Mouse (Mus musculus) frontal cortex, postnatal 25 days (tissue): Measurements from ENCODE around the gene Abcc9.

Source experiments
- DNase-seq, 2 experiments: peaks; one replicate each; pipeline ENCODE4 v3.0.0; 2022; ENCODE audit warnings: low spot score in 2 of 2

Abcc9 gene

DNA sequence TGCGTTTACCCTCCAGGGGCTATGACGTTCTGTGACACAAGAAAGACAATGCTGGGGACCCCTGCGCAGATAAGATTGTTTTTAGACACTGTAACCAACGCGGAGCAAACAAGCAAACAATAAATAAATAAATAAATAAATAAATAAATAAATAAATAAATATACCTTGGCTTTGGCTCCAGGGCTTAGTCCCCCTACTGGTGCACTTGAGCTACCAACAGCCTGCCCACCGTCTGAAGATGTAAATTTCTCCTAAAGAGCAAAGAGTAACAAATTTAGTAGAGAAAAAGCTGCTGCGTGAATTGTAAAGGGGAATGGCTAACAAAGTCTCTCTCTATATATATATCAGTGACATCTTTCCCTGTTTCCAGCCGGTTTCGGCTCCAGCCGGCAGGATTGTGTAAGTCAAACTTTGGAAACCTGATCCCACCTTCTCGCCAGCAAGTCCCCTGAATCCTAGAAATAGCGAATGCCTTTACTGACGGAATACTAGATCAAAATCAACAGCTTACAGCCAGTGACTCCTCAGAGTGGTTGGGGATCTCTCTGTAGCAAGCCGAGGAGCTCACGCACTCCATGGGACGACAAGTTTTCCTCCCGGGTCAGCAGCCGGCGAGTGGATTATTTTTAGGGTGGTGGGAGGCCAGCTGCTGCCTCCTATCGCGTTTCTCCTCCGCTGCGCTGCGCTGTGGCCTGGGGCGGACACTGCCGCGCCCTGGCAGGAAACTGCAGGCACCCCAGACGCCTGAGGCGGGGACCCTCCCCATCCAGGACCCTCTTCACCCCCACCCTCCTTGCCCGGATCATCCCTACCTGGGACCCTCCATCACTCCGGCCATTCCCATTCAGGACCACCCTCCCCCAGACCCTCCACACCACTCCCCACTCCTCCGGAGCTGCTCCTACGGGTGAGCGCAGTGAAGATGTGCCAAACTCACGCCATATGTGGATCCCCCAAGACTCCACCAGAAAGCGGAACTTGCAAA, at the start of gene Abcc9:
Gene Abcc9 (minus strand): TSS at position 664 of the 986 bp plus-strand sequence.
- no peak for DNase-seq

DNA sequence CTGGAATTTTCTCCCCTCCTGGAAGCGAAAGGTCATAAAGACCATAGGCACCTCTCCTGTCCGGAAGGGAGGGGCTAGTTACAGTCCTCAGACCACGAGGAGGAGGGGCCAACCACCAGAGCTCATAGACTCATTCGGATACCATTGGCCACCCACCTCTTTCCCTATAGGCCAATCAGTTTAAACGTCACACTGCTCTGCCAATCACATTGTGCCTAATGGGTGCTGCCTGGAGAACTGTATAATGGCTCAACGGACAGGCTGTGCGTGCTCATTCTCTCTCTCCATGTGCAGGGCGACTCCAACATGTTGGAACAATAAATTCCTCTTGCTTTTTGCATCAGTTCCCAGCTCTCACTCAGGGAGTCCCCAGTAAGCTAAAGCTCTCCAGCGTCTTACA, 49.2 kb upstream of the Abcc9 start:
- no peak for DNase-seq

DNA sequence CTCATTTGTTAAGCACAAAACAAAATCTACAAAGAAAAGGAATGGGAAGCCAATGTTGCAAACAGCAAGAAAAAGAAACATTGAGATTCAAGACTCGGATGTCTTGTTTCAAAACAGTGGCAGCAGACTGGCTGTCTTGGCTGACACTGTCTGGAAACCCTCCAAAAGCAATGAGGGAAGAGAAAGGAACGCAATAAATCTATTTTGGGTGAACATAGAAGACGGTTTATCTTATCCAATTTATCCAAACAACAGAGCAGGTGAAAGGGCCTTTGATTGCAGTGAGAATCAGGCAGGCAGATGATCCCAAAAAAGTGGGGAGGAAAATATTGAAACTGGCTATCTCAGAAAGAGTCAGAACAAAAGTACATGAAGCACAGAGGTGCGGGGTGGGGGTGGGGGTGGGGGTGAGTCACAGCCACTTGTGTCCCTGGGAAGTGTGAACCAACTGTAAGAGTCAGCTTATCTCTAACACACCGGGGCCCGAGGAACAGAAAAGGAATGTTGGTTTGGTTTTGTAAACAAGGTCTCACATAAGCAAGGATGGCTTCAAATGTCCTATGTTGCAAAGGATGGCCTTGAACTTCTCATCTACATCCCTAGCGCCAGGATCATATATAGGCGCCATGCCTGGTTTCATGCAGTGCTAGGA, 46.1 kb upstream of the Abcc9 start:
- no peak for DNase-seq

DNA sequence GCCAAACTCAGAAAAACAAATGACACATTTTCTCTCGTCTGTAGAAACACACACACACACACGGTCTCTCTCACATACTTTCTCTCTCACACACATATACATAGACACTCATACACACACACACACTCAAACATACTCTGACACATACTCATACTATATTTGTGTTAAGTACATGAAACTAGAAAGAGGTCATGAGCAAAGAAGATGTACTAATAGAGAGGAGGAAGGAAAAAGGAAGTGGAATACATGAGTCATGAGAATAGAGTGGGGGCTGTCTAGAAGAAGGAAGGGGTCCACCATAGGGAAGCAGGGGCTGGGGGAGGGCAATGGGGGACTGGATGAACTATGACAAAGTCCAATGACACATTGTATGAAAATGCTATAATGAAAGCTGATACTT, 45.0 kb upstream of the Abcc9 start:
- DNase-seq: no peak

DNA sequence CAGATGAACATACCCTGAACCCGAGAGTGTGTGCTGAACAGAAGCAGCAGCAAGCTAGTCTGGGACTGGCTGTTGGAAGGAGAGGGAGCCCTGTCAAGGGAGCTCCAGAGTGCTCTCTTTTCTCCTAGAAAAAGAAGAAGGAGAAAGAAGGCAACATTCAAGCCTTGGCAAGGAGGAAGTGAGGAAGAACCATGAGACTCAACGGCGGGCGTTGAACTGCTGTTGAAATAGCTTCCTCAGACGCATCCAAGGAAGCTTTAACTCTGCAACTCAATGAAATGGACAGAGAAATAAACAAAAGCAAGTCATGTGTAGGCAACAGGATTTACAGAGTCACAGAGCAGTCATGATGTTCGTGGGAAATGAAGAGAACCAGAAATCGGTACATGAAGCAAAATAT, 44.6 kb upstream of the Abcc9 start:
- DNase-seq: no peak

DNA sequence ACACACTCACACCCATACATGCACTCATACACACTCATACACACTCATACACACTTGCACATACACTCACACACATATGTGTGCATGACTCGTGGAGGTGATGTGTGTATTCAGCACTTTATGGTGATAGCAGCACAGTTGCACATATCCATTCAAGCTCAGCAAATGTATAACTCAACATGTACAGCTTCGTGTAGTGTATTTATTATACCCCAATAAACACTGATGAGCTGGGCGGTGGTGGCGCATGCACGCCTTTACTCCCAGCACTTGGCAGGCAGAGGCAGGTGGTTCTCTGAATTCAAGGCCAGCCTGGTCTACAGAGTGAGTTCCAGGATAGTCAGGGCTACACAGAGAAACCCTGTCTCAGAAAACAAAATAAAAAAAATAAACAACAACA, 43.4 kb upstream of the Abcc9 start:
- DNase-seq: no peak

DNA sequence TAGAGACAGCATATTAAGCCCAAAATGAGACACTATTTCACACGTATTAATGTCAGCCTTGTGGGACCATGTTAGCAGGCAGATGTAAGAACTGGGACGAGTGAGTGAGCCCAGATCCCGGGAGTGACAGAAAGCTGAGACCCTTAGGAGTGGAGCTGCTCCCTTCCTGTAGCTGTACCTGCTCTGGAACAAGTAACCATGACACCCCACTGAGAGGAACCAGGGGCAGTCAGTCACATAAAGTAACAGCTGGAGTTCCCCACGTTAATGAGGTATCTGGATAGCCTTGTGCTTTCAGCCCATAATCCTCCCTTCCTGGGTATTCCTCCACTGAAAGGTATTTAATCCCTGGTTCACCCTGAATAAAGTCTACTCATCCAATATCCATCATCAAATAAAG, 41.1 kb upstream of the Abcc9 start:
- no peak for DNase-seq

DNA sequence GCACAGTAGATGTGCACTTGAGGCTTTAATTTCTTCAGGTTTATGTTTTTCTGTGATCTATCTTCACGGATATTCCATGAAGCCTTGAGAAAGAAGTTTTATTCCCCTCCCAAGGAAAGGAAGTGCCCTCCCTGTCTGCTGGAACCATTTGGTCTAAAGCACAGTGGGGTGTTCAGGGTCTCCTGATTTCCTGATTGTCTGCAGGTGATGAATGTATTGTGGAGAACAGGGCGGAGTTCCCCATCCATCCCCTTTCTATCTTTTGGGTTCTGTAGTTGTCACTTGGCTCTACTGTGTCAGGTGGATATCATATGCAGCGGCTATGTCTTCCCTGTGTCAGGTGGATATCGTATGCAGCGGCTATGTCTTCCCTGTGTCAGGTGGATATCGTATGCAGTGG, 39.6 kb upstream of the Abcc9 start:
- no peak for DNase-seq

DNA sequence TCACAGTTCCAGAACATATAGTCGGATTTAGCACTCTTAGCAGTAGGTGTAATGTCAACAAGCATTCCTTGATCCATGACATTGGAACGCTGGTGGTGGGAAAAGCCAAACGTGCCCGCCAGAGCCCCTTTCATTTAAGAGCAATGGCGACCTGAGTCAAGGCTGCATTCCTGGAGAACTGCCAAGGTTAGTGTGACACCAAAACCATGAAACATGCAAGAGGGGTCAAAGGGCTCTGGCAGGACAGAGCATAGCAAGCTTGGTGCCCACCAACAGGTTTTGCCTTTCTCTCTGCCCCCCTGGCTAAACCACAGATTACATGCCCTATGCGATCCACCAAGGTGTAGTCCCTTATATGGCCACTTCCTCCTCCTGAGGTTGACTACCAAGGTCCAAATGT, 36.5 kb upstream of the Abcc9 start:
- no peak for DNase-seq

DNA sequence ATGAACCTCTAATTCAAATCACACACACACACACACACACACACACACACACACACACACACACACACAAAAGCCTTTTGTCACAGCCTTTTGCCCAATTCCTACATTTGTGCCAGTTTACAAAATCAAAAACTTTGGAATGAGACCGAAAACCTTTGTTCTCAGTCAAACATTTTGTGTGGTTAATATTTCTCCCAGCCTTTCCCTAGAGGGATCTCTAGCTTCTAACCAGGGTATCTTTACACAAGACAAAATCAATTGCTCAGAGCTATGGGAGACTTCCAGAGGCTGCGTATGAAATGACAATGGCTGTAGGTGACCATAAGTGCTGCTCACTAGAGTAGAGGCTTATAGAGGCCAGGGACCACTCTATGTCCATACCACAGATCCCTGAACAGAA, 36.1 kb upstream of the Abcc9 start:
- DNase-seq: no peak

DNA sequence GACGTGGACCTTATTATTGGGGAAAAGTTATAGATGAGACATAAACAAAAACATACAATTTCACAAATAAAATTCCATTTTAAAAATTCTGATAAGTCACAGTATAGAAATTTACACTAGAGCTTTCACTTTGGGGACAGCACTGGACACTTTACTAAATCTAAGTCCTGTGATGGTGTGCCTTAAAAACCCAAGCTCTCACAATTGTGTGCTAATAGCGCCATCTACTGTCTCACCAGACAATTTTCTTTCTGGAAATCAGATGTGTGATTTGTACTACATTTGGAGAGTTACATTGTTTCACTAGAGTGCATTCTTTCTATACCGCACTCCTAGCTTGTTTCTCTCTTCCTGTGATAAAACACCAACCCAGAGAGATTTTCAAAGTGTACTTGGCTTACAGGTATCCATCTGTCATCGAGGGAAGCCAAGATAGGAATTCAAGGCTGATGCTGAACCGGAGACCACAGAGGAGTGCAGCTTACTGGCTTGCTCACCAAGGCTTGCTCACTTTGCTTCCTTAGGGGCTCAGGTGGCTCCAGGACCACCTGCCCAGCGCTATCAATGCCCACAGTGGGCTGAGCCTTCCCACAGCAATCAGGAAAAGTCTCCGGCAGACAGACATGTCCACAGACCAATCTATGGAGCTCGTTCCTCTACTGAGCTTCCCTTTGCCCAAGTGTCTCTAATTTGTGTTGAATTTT, 33.3 kb upstream of the Abcc9 start:
- DNase-seq: no peak

DNA sequence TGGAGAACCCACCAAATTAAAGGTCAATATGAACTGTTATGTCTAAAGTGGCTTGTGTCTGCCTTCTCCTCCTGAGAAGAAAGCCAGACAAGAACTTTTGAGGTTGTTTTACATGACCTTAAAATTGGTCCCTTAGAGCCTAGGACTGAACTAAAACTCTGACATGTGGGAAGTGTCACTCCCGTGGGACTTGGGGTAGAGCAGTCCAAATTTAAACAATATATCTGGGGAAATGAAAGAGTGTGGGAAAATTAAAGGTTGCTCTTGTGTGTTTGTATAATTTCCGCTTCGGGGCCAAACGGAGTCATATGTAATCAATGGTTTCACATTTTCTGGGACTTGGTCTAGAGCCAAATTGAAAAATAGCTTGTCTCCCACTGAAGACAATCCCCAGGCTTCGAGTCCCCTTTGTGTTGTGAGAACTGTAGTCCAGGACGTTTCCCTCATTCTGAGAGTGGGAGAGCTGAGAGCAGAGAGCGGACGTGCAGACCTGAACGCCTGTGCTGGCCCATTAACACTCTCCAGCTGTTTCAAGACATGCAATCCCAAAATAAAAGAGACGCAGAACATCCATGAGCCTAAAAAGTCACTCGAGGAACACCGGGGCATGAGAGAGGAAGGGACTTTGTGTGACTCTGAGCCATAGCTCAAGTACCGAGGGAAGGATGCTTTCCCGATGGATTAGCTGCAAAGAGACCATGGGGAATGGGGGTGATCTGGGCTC, 30.6 kb upstream of the Abcc9 start:
- DNase-seq: no peak

DNA sequence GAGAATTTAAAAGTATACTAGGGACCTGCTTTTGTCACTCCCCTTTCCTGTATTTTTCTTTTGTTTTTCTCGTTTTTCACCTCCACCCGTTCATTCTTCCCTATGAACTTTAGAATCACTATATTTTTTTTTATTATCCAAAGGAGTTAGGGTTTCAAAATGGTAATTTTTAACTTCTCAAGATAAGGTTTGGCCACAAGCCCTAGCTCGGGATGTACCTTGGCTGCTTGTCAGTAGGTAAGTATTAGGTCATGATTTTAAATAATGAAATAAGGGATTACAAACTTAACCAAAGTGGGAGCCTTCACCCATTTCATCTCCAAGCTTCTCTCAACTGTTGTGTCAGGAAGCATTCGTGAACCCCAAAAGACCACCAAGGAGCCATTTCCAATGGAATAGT, 23.9 kb upstream of the Abcc9 start:
- DNase-seq: no peak

DNA sequence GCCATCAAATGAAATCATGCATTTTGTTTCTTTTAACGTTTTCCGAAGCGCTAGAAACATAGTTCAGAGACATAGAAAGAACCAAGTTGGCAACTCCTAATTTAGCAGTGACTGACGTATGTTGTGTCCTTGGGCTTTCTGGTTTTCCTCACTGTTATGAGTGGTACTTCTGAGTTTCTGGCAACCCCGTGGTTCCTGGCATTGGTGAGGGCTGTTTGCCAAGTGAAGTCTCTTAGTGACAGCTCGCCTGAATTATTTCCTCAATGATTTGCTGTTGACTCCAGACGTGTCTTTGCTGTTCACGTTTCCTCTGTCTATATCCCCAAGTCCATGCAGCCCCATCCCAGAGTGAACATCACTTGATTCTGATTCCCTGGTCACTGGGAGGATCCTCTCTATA, 19.6 kb upstream of the Abcc9 start:
- no peak for DNase-seq

DNA sequence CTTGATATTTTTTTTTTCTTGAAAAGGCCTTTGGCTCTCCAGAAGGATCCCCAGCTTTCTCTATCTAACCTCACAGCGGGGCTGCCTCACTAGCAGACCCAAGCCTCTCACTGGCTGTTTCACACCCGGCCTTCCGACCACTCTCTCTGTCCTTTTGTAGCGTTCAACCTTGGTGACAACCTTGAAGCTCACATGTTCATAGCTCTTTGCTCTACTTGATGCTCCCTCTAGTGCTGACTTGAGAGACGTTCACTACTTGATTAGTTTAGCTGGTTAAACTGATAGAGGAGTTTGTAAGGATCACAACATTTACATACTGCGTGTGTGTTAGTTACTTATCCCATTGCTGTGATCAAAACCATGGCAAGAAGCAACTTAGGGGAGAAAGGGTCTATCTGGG, 18.5 kb upstream of the Abcc9 start:
- no peak for DNase-seq

DNA sequence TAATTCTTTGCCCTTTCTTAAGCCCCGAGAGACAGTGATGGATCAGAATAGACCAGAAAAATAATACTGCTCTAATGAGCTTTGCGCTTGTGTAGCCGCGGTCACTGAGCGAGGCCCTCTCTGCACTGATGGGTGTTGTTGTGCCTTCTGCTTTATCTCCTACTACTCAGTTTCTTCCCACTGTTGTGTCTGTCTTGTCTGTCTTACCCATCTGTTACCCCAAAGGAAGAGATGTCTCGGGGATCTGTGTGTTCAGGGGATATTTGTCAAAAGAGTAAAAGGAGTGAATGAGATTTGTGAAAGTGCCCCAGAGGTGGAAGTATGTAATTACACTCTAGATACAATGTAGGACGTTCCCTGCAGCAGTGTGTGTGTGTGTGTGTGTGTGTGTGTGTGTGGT, 16.1 kb upstream of the Abcc9 start:
- no peak for DNase-seq

DNA sequence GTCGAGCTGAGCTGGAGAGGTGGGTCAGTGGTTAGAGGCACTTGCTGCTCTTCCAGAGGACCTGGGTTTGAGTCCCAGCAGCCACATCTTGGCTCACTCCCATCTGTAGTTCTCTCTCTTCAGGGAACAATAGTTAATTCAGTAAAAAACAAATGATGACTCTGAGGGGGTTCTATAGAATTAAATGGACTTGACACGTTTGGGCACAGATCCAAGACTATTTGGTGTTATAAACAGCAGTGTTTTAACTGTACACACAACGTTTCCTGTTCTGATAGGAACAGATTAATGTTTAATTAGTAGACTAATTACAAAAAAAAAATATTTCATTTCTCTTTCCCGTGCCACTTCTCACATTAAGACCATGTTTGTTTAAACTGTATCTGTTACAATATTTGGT, 15.1 kb upstream of the Abcc9 start:
- no peak for DNase-seq

DNA sequence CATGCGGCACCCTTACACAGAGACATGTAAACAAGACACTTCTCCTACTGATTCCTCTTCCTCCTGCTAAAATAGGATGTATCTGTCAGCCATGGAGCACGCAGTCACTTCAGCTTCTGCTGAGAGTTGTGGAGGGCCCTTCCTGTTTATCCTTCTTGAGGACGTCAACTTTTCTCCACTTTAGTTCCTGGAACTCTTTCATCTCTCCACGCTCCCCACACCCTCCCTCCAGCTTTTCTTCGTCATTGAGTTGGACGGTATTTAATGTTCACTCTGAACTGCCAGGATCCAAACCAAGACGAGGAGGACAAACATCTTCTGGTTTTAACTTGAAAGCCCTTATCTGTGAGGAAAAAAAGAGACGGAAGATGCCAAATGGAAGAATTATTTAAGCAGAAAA, 12.9 kb upstream of the Abcc9 start:
- no peak for DNase-seq

DNA sequence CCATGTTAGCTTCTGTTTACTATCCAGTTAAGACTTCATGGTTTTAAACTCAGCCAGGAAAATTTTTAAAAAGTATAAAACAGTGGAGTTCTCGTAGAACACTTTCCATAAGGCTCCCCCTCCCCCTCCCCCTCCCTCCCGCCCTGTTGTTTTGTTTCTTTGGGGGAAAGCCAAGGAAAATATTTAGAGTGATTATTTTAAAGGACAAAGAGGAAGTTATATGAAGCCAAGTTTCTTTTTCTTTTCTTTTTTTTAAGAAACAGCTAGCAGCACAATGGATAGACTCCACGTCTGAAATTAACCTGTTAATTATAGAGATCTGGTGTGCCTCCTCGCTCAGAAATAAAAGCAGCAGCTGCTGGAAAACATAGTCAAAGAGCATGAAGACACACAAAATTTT, 9.0 kb upstream of the Abcc9 start:
- DNase-seq: no peak

DNA sequence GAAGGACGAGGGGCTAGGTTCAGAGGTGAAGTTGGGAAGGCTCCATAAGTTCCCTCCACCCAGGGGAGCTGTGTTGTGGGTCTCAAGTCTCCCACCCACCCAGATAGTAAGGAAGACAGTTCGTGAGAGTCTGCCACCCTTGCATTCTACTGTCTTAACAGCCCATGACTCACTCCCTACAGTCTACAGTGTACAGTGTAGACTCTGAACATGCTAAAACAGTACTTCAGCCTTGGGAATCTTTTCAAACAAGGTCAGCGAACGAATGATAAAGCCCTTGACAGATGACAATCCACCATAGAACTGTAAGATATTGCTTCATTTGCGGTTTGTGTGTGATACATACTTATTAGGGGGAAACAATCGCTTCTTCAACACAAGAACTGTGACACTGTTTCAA, 8.6 kb upstream of the Abcc9 start:
- DNase-seq: no peak

DNA sequence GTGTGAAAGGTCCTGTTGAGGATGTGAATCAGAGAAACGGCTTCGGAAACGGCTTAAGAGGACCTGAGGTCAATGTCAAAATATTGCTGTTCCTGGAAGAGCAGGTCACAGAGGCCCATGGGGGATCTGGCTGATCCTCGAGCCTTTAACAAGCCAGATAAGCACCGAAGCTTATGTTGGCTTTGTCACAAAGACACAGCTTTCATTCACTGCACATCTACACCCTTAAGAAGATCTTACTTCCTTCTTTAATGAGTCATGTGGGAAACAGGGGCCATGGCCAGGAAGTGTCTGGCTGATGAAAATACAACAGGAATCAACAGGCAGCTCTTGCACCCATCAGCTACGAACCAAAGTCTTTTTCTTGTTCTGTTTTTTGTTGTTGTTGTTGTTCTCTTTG, 6.3 kb upstream of the Abcc9 start:
- no peak for DNase-seq

DNA sequence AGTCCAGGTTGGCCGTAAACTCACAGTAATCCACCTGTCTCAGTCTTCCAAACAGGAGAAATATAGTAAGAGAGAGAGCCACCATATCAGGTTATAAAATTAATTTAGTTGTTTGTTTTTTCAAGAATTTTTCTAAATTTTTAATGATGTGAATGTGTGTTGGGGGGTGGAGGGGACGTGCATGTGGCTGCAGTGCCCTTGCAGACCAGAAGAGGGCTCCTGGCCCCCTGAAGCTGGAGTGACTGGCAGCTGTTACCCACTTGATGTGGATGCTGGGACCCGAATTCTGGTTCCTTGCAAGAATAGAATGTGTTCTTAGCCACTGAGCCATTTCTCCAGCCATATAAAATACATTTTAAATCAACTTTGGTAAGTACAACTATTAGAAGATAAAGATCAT, 4.6 kb upstream of the Abcc9 start:
- no peak for DNase-seq
